Mouse (Mus musculus) inflammation-experienced regulatory T-cells, adult 6 months (primary cell): ENCODE data around the gene Cela2a. TPM values are rescaled to one million over a fixed set of nuclear protein-coding genes. Genes with fewer than 3 reads are reported as not detected.
A peak's percentile ranks its signal among the peaks of the same experiment; 100 is the strongest.

Experiments
- ATAC-seq: one replicate; pipeline ENCODE4 v1.8.0; 2017
- polyA plus RNA-seq, 3 experiments: library from polyadenylated mRNA; unstranded; fragments of 100-300 nt; shearing (Covaris generic); gene quantifications; one replicate each; pipeline ENCODE4 v1.2.1; 2017

Cela2a gene
- not detected for polyA plus RNA-seq

GRCm38 (mm10) chr4:141826060-141826459, at the start of gene Cela2a:
Gene Cela2a, minus strand, starts transcription at chr4:141826160.
- no peak for ATAC-seq

GRCm38 (mm10) chr4:141875481-141876108, 49.6 kb upstream of the Cela2a start:
- no peak for ATAC-seq

GRCm38 (mm10) chr4:141874601-141875460, 48.9 kb upstream of the Cela2a start, which contains the start of gene Efhd2:
Gene Efhd2, minus strand, starts transcription at chr4:141874920.
- ATAC-seq, result peak; percentile 96

- ATAC-seq, result peak; percentile 3
Observed at GRCm38 (mm10) chr4:141874111-141874600, 48.2 kb upstream of the Cela2a start.

- ATAC-seq, result no peak
Observed at GRCm38 (mm10) chr4:141872977-141873376, 47.0 kb upstream of the Cela2a start.

GRCm38 (mm10) chr4:141871909-141872308, 45.9 kb upstream of the Cela2a start:
- ATAC-seq, result no peak

- ATAC-seq, result no peak
Observed at GRCm38 (mm10) chr4:141871333-141871725, 45.4 kb upstream of the Cela2a start.

- ATAC-seq, result no peak
Observed at GRCm38 (mm10) chr4:141870666-141871332, 44.8 kb upstream of the Cela2a start.

GRCm38 (mm10) chr4:141869436-141870215, 43.7 kb upstream of the Cela2a start:
- ATAC-seq, result no peak

- no peak for ATAC-seq
Observed at GRCm38 (mm10) chr4:141868051-141868450, 42.1 kb upstream of the Cela2a start.

- ATAC-seq, result no peak
Observed at GRCm38 (mm10) chr4:141867498-141867897, 41.5 kb upstream of the Cela2a start.

GRCm38 (mm10) chr4:141866933-141867490, 41.1 kb upstream of the Cela2a start:
- no peak for ATAC-seq

- ATAC-seq, result no peak
Observed at GRCm38 (mm10) chr4:141865600-141865999, 39.6 kb upstream of the Cela2a start.

GRCm38 (mm10) chr4:141865006-141865405, 39.0 kb upstream of the Cela2a start:
- ATAC-seq, result no peak

- no peak for ATAC-seq
Observed at GRCm38 (mm10) chr4:141864506-141864905, 38.5 kb upstream of the Cela2a start.

GRCm38 (mm10) chr4:141863726-141864280, 37.8 kb upstream of the Cela2a start:
- peak; percentile 41 for ATAC-seq

GRCm38 (mm10) chr4:141862867-141863266, 36.9 kb upstream of the Cela2a start:
- no peak for ATAC-seq

- peak; percentile 82 for ATAC-seq
Observed at GRCm38 (mm10) chr4:141861591-141862295, 35.8 kb upstream of the Cela2a start.

GRCm38 (mm10) chr4:141860246-141860841, 34.4 kb upstream of the Cela2a start:
- no peak for ATAC-seq

GRCm38 (mm10) chr4:141859351-141859750, 33.4 kb upstream of the Cela2a start:
- no peak for ATAC-seq
